Comparison of ENCODE assay signal across 26 mouse cellular contexts in the genomic region with DNA sequence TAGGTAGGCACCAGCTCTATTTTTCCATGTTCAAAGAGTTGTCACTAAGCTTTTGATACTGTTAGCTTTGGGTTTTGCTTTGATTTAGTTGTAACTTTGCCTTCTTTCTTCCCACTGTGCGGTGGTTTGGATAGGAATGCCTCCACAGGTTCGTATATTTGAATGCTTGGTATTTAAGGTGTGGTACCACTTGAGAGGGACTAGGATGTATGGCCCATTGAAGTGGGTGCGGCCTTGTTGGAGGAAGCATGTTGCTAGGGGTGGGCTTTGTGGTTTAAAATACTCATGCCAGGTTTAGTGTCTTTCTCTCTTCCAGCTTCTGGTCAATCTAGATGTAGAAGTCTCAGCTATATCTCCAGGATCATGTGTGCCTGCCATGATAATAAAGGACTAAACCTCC.
"Had no signal": no experiment of that assay in that cellular context is flagged by ENCODE, and none has a peak within 500 bp of the region (broad histone marks: within the 10 kb centered on the region; RNA-seq: fewer than 3 reads in every experiment).

No protein-coding gene starts in this region.

- H3K9ac ChIP-seq: heart, embryonic 13.5 days; heart, embryonic 15.5 days; hindbrain, embryonic 13.5 days; hindbrain, embryonic 15.5 days; kidney, embryonic 15.5 days; limb, embryonic 12.5 days had no signal

- H3K4me3 ChIP-seq: heart, adult 2 months; heart, embryonic 13.5 days; heart, embryonic 15.5 days; hindbrain, embryonic 13.5 days; hindbrain, embryonic 15.5 days; kidney, embryonic 15.5 days; left cerebral cortex, adult 2 months; limb, embryonic 10.5 days; limb, embryonic 12.5 days had no signal

- DNase-seq: gastrocnemius, postnatal 14 days; gastrocnemius, postnatal 36 days; heart, adult 11 months; heart, adult 2 months; heart, postnatal 14 days; heart, postnatal 36 days; kidney, adult 11 months; kidney, adult 2 months; kidney, adult 9 months; kidney, postnatal 14 days; kidney, postnatal 36 days; layer of hippocampus, adult 9-11 months; liver had no signal

- H3K9me3 ChIP-seq: heart, embryonic 13.5 days; heart, embryonic 15.5 days; hindbrain, embryonic 13.5 days; hindbrain, embryonic 15.5 days; kidney, embryonic 15.5 days; limb, embryonic 10.5 days; limb, embryonic 12.5 days had no signal

- ATAC-seq: hindbrain, postnatal 0 days; intestine, embryonic 16.5 days had no signal

- H3K27ac ChIP-seq: heart, adult 2 months; heart, embryonic 13.5 days; heart, embryonic 15.5 days; hindbrain, embryonic 13.5 days; hindbrain, embryonic 15.5 days; hindbrain, postnatal 0 days; kidney, embryonic 15.5 days; kidney, postnatal 0 days; left cerebral cortex, adult 2 months; limb, embryonic 10.5 days; limb, embryonic 12.5 days had no signal

- H3K4me2 ChIP-seq: heart, embryonic 11.5 days; heart, embryonic 13.5 days; heart, embryonic 15.5 days; hindbrain, embryonic 13.5 days; hindbrain, embryonic 15.5 days; kidney, embryonic 15.5 days; limb, embryonic 12.5 days; liver, embryonic 11.5 days had no signal

- H3K36me3 ChIP-seq: heart, embryonic 13.5 days; heart, embryonic 15.5 days; hindbrain, embryonic 13.5 days; hindbrain, embryonic 15.5 days; kidney, embryonic 15.5 days; limb, embryonic 10.5 days; limb, embryonic 12.5 days had no signal

- H3K4me1 ChIP-seq: heart, embryonic 13.5 days; heart, embryonic 15.5 days; hindbrain, embryonic 13.5 days; hindbrain, embryonic 15.5 days; kidney, embryonic 15.5 days; limb, embryonic 10.5 days; limb, embryonic 12.5 days had no signal

- H3K27me3 ChIP-seq: heart, embryonic 13.5 days; heart, embryonic 15.5 days; hindbrain, embryonic 13.5 days; hindbrain, embryonic 15.5 days; kidney, embryonic 15.5 days; limb, embryonic 12.5 days had no signal
